Mouse (Mus musculus): ENCODE results near the gene H2-Ke6.
"Not testable (repeated sequence)": the region's sequence is repeated elsewhere in the genome, so short reads cannot be mapped to it uniquely, and the experiment has no call there.

DNA sequence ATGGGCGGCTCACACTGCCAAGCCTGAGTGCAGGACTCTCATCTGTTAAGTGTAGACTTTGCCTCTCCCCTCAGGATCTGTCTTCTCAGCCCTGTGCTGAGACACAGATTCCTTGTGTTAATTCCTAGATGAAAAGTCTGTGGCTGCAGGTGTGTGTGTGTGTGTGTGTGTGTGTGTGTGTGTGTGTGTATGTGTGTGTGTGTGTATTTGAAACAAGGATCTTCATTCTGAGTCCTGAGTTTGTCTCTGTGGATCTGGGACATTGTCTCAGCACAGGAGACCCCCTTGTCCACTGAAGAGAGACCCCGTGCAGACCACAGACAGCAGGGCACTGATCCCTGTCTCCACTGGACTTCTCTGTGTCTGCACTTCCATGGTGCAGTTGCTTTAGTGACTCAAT is 27.1 kb downstream of the H2-Ke6 start:
- not testable (repeated sequence) for TF ChIP-seq EP300, CTCF (IDR thresholded peaks at IDR 0.05; ENCODE audit: low read depth)
